Mouse (Mus musculus) heart, embryonic 10.5 days (tissue): Measurements from ENCODE around the gene Uts2r. TPM values are rescaled to one million over a fixed set of nuclear protein-coding genes. Genes with fewer than 3 reads are reported as not detected.

Source experiments
- DNase-seq: peaks from one replicate; pipeline ENCODE4 v3.0.0-alpha.2; 2017; ENCODE audit warnings: low spot score
- H3K27ac ChIP-seq: fragments of 300-500 bp; sonication (generic); 2 replicates; pipeline ENCODE4 v1.5.1; 2016; ENCODE audit warnings: mild to moderate bottlenecking
- H3K27me3 ChIP-seq: fragments of 300-500 bp; sonication (generic); 2 replicates; pipeline ENCODE4 v1.6.1; 2016; ENCODE audit warnings: mild to moderate bottlenecking; ENCODE audit not compliant: poor library complexity, insufficient read depth, severe bottlenecking
- H3K36me3 ChIP-seq: fragments of 300-500 bp; sonication (generic); 2 replicates; pipeline ENCODE4 v1.6.1; 2016; ENCODE audit warnings: mild to moderate bottlenecking, moderate library complexity
- H3K4me1 ChIP-seq: fragments of 300-500 bp; sonication (generic); 2 replicates; pipeline ENCODE4 v1.6.1; 2016; ENCODE audit warnings: mild to moderate bottlenecking
- H3K4me3 ChIP-seq: fragments of 300-500 bp; sonication (generic); 2 replicates; pipeline ENCODE4 v1.5.1; 2016; ENCODE audit warnings: mild to moderate bottlenecking, moderate library complexity
- H3K9me3 ChIP-seq: fragments of 300-500 bp; sonication (generic); 2 replicates; pipeline ENCODE4 v1.6.1; 2016; ENCODE audit warnings: mild to moderate bottlenecking, moderate library complexity
- WGBS: fragments of 180-500 bp; shearing (Covaris S2); methylation state at CpG from one replicate; pipeline ENCODE4 v1.1.7; 2016; 5-methylcytosine and 5-hydroxymethylcytosine counted together
- polyA plus RNA-seq: library from polyadenylated mRNA; unstranded; fragments of >200 nt; fragmentation: Nextera tagmentation; extraction: Ambion mirVana; gene quantifications from 2 replicates; pipeline ENCODE4 v1.2.1, GENCODE M21; 2016

Uts2r gene
- polyA plus RNA-seq, 1 experiment from 2014 or later = 0.08 TPM

GRCm38 (mm10) chr11:121176285-121177270 lies 16.5 kb downstream of the Uts2r start:
- Histone ChIP-seq H3K36me3 (peaks cover 5% of the 10 kb centered on the region; the same call in 1 of the 2 replicates), H3K4me1 (peaks cover 20% of the 10 kb centered on the region), H3K27ac (no peak overlapping the region), H3K4me3 (no peak overlapping the region), H3K27me3 (no peaks in the 10 kb centered on the region), H3K9me3 (no peaks in the 10 kb centered on the region)
- DNase-seq = peak; percentile 82
- WGBS = 50% methylated on average over 12 of the region's 12 CpGs

DNA sequence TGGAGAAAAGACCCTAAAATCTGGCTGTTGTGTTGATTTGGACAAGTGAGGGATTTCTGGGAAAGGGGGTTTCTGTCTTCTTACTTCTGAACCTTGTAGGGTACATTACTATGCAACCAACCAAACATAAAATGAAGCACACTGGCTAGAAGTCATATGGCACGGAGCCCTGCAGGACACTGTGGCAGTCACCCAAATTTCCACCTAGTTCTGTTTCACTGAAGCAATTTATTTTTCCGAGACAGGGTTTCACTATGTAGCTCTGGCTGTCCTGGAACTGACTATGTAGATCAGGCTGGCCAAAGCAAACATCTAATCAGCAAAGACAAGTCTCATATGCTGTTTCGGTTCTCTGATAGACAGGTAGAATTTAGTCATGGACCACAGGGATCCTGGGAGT lies 29.6 kb downstream of the Uts2r start:
- DNase-seq = no peak

DNA sequence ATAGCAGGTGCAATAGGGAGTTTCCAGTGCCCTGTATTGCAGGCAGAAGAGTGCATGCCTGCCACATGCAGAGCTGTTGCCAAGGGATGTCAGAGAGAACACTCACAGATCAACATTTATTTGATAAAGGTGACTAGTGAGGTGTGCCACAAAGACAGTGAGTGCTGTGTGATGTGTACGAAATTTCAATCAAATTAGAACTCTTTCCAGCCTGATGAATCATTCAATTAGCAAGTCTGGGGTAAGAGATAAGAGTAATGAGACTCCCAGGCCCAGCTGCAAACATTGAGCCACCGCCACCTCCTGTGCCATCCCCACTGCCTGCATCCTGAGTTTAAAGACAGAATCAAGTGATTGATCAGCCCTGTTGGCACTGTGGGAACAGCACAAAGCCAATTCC lies 32.7 kb downstream of the Uts2r start:
- Histone ChIP-seq H3K36me3 (0 out of 2 replicates have a peak, but pooled peaks cover 8% of the 10 kb centered on the region), H3K9me3 (no peaks in the 10 kb centered on the region), H3K4me3 (no peak overlapping the region), H3K27me3 (no peaks in the 10 kb centered on the region), H3K4me1 (no peaks in the 10 kb centered on the region), H3K27ac (no peak overlapping the region)
- DNase-seq = no peak
- 57% methylated on average over 2 of the region's 2 CpGs for WGBS

More for the DNA sequence above, 29.6 kb downstream of the Uts2r start:
- Histone ChIP-seq H3K4me3 (no peak overlapping the region), H3K27ac (no peak overlapping the region), H3K4me1 (no peaks in the 10 kb centered on the region), H3K27me3 (no peaks in the 10 kb centered on the region), H3K9me3 (no peaks in the 10 kb centered on the region), H3K36me3 (peaks cover 6% of the 10 kb centered on the region; the same call in 1 of the 2 replicates)
- WGBS = 76% methylated on average over 3 of the region's 3 CpGs

DNA sequence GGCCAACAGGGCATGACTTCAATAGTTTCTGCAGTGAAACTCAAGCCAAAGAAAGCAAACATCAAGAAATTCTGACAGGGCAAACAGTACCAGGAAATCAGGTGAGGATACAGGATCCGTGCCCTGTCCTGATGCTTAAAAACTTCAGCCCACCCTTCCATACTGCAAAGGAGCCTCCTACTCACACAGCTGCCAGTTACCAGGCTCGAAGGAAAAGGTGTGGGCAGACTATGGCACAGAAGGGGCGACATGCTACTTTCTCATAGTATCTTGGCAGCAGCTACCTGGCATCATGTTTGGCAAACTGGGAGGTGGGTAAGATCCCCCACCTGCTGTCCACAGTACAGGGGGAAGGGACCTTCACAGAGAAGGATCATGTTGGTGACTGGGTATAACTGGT lies 33.3 kb downstream of the Uts2r start:
- Histone ChIP-seq H3K27ac (no peak overlapping the region), H3K36me3 (0 out of 2 replicates have a peak, but pooled peaks cover 8% of the 10 kb centered on the region), H3K27me3 (no peaks in the 10 kb centered on the region), H3K4me3 (no peak overlapping the region), H3K9me3 (no peaks in the 10 kb centered on the region), H3K4me1 (no peaks in the 10 kb centered on the region)
- WGBS = 75% methylated on average over 3 of the region's 3 CpGs
- no peak for DNase-seq

- WGBS = 52% methylated on average over 2 of the region's 2 CpGs
- no peak for DNase-seq
- Histone ChIP-seq H3K27ac (no peak overlapping the region), H3K36me3 (0 out of 2 replicates have a peak, but pooled peaks cover 8% of the 10 kb centered on the region), H3K27me3 (no peaks in the 10 kb centered on the region), H3K4me3 (no peak overlapping the region), H3K4me1 (peaks cover 1% of the 10 kb centered on the region), H3K9me3 (no peaks in the 10 kb centered on the region)
Observed at GRCm38 (mm10) chr11:121198622-121199021, 38.6 kb downstream of the Uts2r start.

DNA sequence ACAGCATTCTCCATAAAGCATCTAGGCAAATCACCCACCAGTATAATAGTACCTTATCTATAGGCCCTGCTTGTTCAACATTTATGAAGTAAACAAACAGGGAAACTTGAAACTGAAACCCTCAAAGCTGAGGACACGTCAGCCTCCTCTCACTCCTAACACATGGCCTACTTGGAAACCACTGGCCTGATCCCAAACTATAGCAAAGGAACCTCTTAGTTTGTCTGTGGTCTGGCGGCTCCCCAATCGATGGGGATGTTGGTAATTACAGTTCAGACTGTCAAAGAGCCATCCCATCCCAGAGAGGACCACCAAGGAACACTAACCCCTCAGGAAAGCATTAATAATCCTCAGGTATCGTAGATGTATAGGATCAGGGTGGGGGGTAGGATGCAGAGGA lies 39.8 kb downstream of the Uts2r start:
- Histone ChIP-seq H3K27me3 (no peaks in the 10 kb centered on the region), H3K36me3 (0 out of 2 replicates have a peak, but pooled peaks cover 7% of the 10 kb centered on the region), H3K4me1 (peaks cover 9% of the 10 kb centered on the region), H3K4me3 (no peak overlapping the region), H3K9me3 (no peaks in the 10 kb centered on the region), H3K27ac (no peak overlapping the region)
- 80% methylated on average over 4 of the region's 4 CpGs for WGBS
- DNase-seq = no peak

DNA sequence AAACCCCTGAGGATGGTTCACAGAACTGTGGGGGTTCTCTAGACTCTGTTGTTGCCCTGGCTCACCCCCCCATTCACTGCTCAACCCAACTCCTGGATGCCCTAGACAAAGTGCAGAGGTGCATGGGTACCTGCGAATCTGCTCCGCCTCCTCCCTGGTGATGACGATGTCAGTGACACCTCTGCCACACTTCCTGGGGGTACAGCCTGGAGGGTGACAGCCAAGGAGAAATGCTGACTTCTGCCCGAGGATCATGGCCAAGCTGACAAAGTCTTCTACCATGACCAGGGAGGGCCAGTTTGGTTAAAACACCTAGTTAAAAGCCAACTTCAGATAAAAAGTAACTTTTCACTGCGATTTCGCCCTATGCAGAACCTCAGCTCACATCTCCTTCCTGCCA lies 40.7 kb downstream of the Uts2r start:
- Histone ChIP-seq H3K27ac (no peak overlapping the region), H3K4me3 (no peak overlapping the region), H3K4me1 (peaks cover 14% of the 10 kb centered on the region), H3K36me3 (0 out of 2 replicates have a peak, but pooled peaks cover 5% of the 10 kb centered on the region), H3K27me3 (no peaks in the 10 kb centered on the region), H3K9me3 (no peaks in the 10 kb centered on the region)
- no peak for DNase-seq
- 85% methylated on average over 6 of the region's 6 CpGs for WGBS

GRCm38 (mm10) chr11:121201436-121202198 lies 41.5 kb downstream of the Uts2r start:
- no peaks in the 10 kb centered on the region for H3K36me3 ChIP-seq
- no peaks in the 10 kb centered on the region for H3K27me3 ChIP-seq
- no peak overlapping the region for H3K27ac ChIP-seq
- no peak overlapping the region for H3K4me3 ChIP-seq
- 60% methylated on average over 11 of the region's 11 CpGs for WGBS
- no peak for DNase-seq
- no peaks in the 10 kb centered on the region for H3K9me3 ChIP-seq
- peaks cover 14% of the 10 kb centered on the region for H3K4me1 ChIP-seq

DNA sequence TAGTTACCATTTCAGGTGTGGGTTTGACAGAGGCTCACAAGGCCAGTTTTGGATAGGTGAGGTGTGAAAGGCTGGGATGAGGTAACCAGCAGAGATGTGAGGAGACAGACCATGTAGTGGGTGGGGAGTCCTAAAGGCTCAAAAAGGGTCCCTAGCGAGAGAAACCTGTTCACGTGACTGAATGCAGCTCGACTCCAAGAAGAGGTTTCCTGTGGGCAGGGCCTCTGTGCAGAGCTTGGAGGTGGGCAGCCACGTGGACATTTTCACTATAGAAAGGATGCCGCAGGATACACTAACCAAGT lies 43.7 kb downstream of the Uts2r start:
- Histone ChIP-seq H3K4me1 (peaks cover 14% of the 10 kb centered on the region), H3K9me3 (no peaks in the 10 kb centered on the region), H3K27ac (peak overlapping the region; percentile 91), H3K4me3 (peak overlapping the region; percentile 72), H3K27me3 (no peaks in the 10 kb centered on the region), H3K36me3 (peaks cover 9% of the 10 kb centered on the region; the same call in 1 of the 2 replicates)
- no peak for DNase-seq
- whole genome bisulfite sequencing = 0% methylated on average over 5 of the region's 5 CpGs

GRCm38 (mm10) chr11:121204161-121205006 lies 44.3 kb downstream of the Uts2r start, which contains the start of the genes Hexdc and Ogfod3:
TSS of gene Hexdc (plus strand) at chr11:121204433.
TSS of gene Ogfod3 (minus strand) at chr11:121204711.
- peak; percentile 100 for DNase-seq
- H3K9me3 ChIP-seq = no peaks in the 10 kb centered on the region
- H3K4me1 ChIP-seq = peaks cover 14% of the 10 kb centered on the region
- H3K36me3 ChIP-seq = peaks cover 12% of the 10 kb centered on the region; the same call in 1 of the 2 replicates
- peak within 1 kb of the TSS; percentile 91 for H3K27ac ChIP-seq
- WGBS = under 1% methylated on average over 70 of the region's 70 CpGs
- peak within 1 kb of the TSS; percentile 72 for H3K4me3 ChIP-seq
- no peaks in the 10 kb centered on the region for H3K27me3 ChIP-seq
